Mouse (Mus musculus): ENCODE results near the gene Popdc2. TPM values are rescaled to one million over a fixed set of nuclear protein-coding genes. Genes with fewer than 3 reads are reported as not detected.
A peak's percentile ranks its signal among the peaks of the same experiment; 100 is the strongest.

Gene Popdc2
- polyA plus RNA-seq, 1 experiment from 2014 or later = 0.52 TPM

DNA sequence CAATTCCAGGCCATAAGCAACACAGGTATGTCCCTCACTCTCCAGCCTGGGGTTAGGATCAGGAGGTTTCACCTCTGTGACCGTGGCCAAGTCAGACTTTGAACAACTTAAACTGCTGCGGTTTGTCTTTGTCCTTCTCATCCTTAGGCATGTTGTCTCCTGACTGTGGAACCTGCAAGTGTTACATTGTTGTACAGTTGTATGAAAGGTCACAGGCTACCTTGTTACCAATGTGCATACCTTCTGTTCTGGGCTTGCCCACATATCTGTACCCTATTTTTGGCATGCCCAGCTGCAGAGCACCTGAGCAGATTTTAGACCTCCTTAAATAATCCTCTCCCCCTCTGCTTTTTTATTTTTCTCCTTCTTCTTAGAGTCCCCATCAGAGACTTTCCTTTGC is 2.8 kb upstream of the Popdc2 start:
- H3K27ac ChIP-seq (replicated peaks) = no peak overlapping the region
- no peaks in the 10 kb centered on the region for H3K27me3 ChIP-seq
- no peak overlapping the region for H3K4me3 ChIP-seq
- no peaks in the 10 kb centered on the region for H3K9me3 ChIP-seq
- no peak for ATAC-seq (ENCODE audit: low FRiP score, low read depth)
- 94% methylated on average over 2 of the region's 2 CpGs for WGBS
- H3K4me1 ChIP-seq (replicated peaks) = 0 out of 2 replicates have a peak, but pooled peaks cover 6% of the 10 kb centered on the region
- H3K9ac ChIP-seq = no peak overlapping the region
- no peak overlapping the region for H3K4me2 ChIP-seq
- H3K36me3 ChIP-seq = no peaks in the 10 kb centered on the region

DNA sequence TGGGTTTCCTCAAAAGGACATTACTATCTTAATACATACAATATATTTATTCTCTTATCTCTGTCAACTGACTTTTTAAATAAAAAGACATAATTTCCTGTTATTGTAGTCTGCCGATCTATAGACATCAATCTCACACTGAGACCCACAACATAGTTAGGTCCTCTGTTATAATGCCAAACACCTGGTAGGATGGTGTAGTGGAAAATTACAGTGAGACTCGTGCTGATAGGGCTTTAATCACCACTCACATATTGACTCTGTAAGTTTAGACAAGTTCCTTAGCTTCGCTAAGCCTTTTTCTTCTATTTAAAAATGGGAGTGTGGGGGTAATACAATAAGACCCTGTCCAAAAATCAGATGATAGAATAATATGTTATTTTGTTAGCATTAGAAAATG is 2.2 kb upstream of the Popdc2 start:
- Histone ChIP-seq H3K9ac (no peak overlapping the region), H3K27me3 (no peaks in the 10 kb centered on the region), H3K9me3 (no peaks in the 10 kb centered on the region), H3K36me3 (no peaks in the 10 kb centered on the region), H3K4me3 (no peak overlapping the region), H3K27ac (replicated peaks) (no peak overlapping the region), H3K4me2 (no peak overlapping the region), H3K4me1 (replicated peaks) (0 out of 2 replicates have a peak, but pooled peaks cover 6% of the 10 kb centered on the region)
- WGBS = 78% methylated on average over 3 of the region's 3 CpGs
- no peak for ATAC-seq (ENCODE audit: low FRiP score, low read depth)

DNA sequence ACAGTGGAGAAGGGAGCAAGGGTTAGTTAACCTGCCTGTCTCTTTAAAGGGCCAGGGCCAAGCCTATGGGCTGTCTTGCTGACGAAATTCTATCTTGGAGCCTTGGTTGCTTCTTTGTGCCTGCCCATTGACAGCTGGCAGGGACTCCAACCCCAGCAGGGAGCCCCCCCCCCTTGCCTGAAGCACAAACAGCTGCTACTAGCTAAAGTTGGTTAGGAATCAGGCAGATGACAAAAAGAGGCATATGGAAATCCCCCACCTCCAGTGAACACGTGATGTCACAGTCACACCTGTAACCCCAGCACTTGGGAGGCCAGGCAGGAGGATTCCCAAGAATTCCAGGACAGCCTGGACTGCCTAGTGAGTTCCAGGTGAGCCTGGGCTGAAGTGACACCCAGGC is 1.7 kb upstream of the Popdc2 start:
- ATAC-seq (ENCODE audit: low FRiP score, low read depth) = peak; percentile 45; the same call in 1 of the 2 replicates
- Histone ChIP-seq H3K4me2 (no peak overlapping the region), H3K9me3 (no peaks in the 10 kb centered on the region), H3K9ac (no peak overlapping the region), H3K4me3 (no peak overlapping the region), H3K4me1 (replicated peaks) (0 out of 2 replicates have a peak, but pooled peaks cover 6% of the 10 kb centered on the region), H3K27me3 (no peaks in the 10 kb centered on the region), H3K36me3 (no peaks in the 10 kb centered on the region), H3K27ac (replicated peaks) (no peak overlapping the region)
- WGBS = 22% methylated on average over 2 of the region's 2 CpGs

DNA sequence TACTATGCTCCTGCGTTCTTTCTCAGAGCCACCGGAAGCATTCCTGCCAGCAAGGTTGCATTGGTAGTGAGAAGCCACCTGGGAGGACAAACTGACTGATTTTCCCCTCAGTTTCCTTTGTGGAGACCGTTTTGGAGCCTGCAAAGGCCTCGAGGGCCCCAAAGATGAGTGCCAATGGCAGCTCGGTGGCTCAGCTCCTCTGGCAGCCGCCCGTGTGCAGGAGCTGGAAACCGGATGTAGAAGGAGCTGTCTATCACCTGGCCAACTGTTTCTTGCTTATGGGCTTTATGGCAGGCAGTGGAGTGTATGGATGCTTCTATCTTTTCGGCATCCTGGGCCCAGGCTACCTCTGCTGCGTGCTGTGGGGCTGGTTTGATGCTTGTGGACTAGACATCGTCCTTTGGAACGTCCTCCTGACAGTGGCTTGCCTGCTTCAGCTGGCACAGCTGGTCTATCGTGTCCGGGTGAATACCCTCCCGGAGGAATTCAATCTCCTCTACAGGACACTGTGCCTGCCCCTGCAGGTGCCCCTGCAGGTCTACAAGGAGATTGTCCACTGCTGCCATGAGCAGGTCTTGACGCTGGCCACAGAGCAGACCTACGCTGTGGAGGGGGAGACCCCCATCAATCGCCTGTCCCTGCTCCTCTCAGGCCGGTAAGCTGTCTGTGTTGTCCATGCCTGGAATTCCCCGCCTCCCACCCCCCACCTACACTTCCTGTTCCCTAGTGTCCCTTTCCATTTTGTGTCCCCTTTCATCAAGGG is 665 bp downstream of the Popdc2 start:
- Histone ChIP-seq H3K4me2 (no peak overlapping the region), H3K4me3 (no peak overlapping the region), H3K9me3 (no peaks in the 10 kb centered on the region), H3K4me1 (replicated peaks) (0 out of 2 replicates have a peak, but pooled peaks cover 6% of the 10 kb centered on the region), H3K27me3 (no peaks in the 10 kb centered on the region), H3K9ac (no peak overlapping the region), H3K36me3 (no peaks in the 10 kb centered on the region), H3K27ac (replicated peaks) (no peak overlapping the region)
- WGBS = 82% methylated on average over 20 of the region's 20 CpGs
- ATAC-seq (ENCODE audit: low FRiP score, low read depth) = no peak; the same call in 1 of the 2 replicates

DNA sequence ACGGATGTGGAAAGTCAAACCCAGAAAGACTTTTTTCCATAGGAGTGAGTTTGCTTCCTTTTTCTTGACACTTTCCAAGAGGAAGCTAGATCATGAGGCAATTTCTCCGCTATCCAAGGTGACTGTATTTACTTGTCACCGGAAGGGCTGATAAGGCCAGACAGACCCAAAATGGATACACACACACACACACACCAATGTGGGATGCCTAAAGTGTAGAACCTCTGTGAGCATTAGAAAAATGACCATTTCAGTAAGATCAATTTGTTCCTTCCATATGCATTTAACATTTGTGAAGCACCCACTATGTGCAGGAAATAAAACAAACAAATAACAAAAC is 1.2 kb downstream of the Popdc2 start:
- no peak overlapping the region for H3K4me3 ChIP-seq
- no peaks in the 10 kb centered on the region for H3K36me3 ChIP-seq
- H3K9me3 ChIP-seq = no peaks in the 10 kb centered on the region
- no peak overlapping the region for H3K27ac ChIP-seq (replicated peaks)
- no peak overlapping the region for H3K4me2 ChIP-seq
- WGBS = 87% methylated on average over 3 of the region's 3 CpGs
- H3K9ac ChIP-seq = no peak overlapping the region
- no peak for ATAC-seq (ENCODE audit: low FRiP score, low read depth)
- H3K27me3 ChIP-seq = no peaks in the 10 kb centered on the region
- 0 out of 2 replicates have a peak, but pooled peaks cover 6% of the 10 kb centered on the region for H3K4me1 ChIP-seq (replicated peaks)

DNA sequence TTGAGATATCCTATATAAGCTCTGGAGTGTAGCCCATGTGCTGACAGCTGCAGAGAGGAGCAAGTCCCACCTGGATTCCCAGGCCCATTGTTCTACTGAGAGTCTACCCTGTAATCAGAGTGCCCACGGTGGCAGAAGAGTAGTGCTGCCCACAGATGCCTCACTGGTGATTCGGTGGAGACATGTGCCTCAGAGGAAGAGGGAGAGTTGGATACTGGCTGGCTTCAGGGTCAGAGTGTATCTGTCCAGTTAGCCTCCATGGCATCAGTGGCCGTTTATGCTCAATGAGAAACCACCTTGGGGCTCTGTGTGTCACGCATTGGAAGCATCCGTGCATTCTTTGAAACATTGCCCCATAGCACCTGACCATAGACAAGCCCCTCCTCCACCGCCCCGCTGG is 1.6 kb downstream of the Popdc2 start:
- no peak for ATAC-seq (ENCODE audit: low FRiP score, low read depth)

DNA sequence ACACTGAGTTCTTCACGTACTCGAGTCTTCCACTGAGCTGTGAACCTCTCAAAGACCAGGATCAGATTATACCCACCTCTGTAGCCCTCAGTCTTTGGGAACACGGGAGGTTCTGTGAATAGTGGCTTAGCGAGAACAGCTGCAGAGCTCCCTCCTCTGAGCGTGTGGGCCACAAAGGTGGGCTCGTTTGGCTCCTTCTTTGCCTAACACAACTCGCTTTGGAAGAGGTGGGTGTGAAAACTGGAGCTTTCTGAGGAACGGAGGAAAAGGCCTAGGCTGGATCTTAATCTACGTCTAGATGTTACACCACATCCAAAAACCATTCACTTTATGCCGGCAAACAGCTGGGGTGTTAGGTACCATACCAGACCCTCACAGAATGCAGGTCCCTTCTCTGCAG is 3.4 kb downstream of the Popdc2 start:
- Histone ChIP-seq H3K27me3 (no peaks in the 10 kb centered on the region), H3K9me3 (no peaks in the 10 kb centered on the region), H3K4me3 (no peak overlapping the region), H3K9ac (no peak overlapping the region), H3K4me1 (replicated peaks) (0 out of 2 replicates have a peak, but pooled peaks cover 2% of the 10 kb centered on the region), H3K4me2 (no peak overlapping the region), H3K36me3 (no peaks in the 10 kb centered on the region), H3K27ac (replicated peaks) (no peak overlapping the region)
- ATAC-seq (ENCODE audit: low FRiP score, low read depth) = no peak
- 92% methylated on average over 10 of the region's 10 CpGs for WGBS

More for the DNA sequence above, 1.6 kb downstream of the Popdc2 start:
- WGBS = 90% methylated on average over 7 of the region's 7 CpGs
- no peak overlapping the region for H3K4me2 ChIP-seq
- no peak overlapping the region for H3K4me3 ChIP-seq
- no peak overlapping the region for H3K9ac ChIP-seq
- 0 out of 2 replicates have a peak, but pooled peaks cover 6% of the 10 kb centered on the region for H3K4me1 ChIP-seq (replicated peaks)
- no peaks in the 10 kb centered on the region for H3K27me3 ChIP-seq
- H3K36me3 ChIP-seq = no peaks in the 10 kb centered on the region
- H3K27ac ChIP-seq (replicated peaks) = no peak overlapping the region
- no peaks in the 10 kb centered on the region for H3K9me3 ChIP-seq

DNA sequence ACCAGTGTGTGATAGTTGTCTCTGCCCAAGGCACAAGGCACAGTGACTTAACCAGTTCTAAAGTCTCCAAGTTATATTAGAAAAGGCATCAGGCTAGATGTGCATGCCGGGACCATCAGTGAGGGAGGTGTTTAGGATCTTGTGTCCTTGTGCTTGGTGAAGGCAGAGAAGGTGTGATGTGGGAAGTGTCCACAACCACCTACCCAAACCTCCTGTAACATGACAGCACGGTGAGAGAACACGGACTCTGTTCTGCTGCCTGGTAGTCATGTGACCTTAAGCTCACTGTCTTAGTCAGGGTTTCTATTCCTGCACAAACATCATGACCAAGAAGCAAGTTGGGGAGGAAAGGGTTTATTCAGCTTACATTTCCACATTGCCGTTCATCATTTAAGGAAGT is 4.2 kb downstream of the Popdc2 start:
- H3K4me2 ChIP-seq = no peak overlapping the region
- WGBS = 93% methylated on average over 4 of the region's 4 CpGs
- no peak overlapping the region for H3K9ac ChIP-seq
- no peak overlapping the region for H3K4me3 ChIP-seq
- H3K27me3 ChIP-seq = no peaks in the 10 kb centered on the region
- no peak overlapping the region for H3K27ac ChIP-seq (replicated peaks)
- no peaks in the 10 kb centered on the region for H3K9me3 ChIP-seq
- no peaks in the 10 kb centered on the region for H3K36me3 ChIP-seq
- ATAC-seq (ENCODE audit: low FRiP score, low read depth) = no peak
- H3K4me1 ChIP-seq (replicated peaks) = no peaks in the 10 kb centered on the region

DNA sequence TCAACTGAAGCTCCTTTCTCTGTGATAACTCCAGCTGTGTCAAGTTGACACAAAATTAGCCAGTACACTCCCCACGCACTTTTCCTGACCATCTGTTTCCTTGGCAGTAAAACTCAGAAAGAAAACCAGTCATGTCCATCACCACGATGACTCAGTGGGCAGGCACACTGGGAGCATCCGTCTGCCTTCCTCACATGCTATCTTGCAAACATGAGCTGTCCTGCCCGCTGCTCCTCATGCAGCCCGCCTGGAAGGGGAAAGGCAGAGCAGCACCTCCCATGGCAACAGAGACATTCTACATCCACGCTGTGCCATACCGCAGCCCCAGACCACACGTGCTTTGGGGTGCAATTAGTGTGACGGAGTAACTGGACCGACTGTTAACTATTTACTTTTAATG is 6.3 kb downstream of the Popdc2 start:
- ATAC-seq (ENCODE audit: low FRiP score, low read depth) = no peak; the same call in 1 of the 2 replicates
- no peaks in the 10 kb centered on the region for H3K9me3 ChIP-seq

DNA sequence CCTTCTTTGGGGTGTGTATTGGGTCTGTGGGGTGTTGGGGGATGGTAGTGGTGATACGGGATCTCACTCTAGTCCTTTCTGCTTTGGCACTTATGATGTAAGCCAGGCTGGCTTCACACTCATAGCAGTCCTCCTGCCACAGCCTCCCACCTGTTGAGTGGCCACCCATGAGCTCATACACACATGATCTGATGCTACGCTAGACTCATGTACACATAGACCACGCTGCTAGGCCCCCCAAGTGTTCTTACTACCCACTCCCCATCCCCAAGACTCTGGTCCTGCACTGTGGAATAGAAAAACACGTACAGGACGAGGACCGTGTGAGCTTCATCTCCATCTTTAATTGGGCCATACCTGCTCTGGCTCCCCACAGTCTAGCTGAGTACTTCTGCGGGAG is 7.0 kb downstream of the Popdc2 start:
- no peak overlapping the region for H3K4me2 ChIP-seq
- no peaks in the 10 kb centered on the region for H3K4me1 ChIP-seq (replicated peaks)
- 85% methylated on average over 7 of the region's 7 CpGs for WGBS
- no peak overlapping the region for H3K4me3 ChIP-seq
- no peaks in the 10 kb centered on the region for H3K9me3 ChIP-seq
- H3K27ac ChIP-seq (replicated peaks) = no peak overlapping the region
- H3K36me3 ChIP-seq = no peaks in the 10 kb centered on the region
- no peak for ATAC-seq (ENCODE audit: low FRiP score, low read depth)
- H3K9ac ChIP-seq = no peak overlapping the region
- no peaks in the 10 kb centered on the region for H3K27me3 ChIP-seq

More for the DNA sequence above, 6.3 kb downstream of the Popdc2 start:
- Histone ChIP-seq H3K27me3 (no peaks in the 10 kb centered on the region), H3K27ac (replicated peaks) (no peak overlapping the region), H3K9ac (no peak overlapping the region), H3K4me2 (no peak overlapping the region), H3K4me1 (replicated peaks) (no peaks in the 10 kb centered on the region), H3K36me3 (no peaks in the 10 kb centered on the region), H3K4me3 (no peak overlapping the region)
- 55% methylated on average over 10 of the region's 10 CpGs for WGBS

DNA sequence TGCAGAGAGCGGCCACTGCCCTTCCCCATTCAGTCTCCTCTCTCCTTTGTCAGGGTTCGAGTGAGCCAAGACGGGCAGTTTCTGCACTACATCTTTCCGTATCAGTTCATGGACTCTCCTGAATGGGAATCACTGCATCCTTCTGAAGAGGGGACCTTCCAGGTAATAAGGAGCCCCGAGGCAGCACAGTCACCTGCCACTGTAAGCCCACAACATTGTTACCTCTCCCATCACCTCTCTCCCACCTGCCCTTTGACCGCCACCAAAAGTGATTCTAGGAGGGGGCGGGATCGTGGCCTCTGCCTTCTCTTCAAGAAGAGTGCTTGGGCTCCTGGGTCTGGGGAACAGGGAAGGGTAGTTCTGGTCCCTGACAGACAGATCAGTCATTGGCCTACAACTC is 7.4 kb downstream of the Popdc2 start:
- ATAC-seq (ENCODE audit: low FRiP score, low read depth) = no peak
- no peaks in the 10 kb centered on the region for H3K9me3 ChIP-seq
- no peaks in the 10 kb centered on the region for H3K36me3 ChIP-seq
- H3K27me3 ChIP-seq = no peaks in the 10 kb centered on the region
- no peak overlapping the region for H3K4me3 ChIP-seq
- H3K4me1 ChIP-seq (replicated peaks) = no peaks in the 10 kb centered on the region
- WGBS = 88% methylated on average over 8 of the region's 8 CpGs
- no peak overlapping the region for H3K27ac ChIP-seq (replicated peaks)
- H3K4me2 ChIP-seq = no peak overlapping the region
- no peak overlapping the region for H3K9ac ChIP-seq

DNA sequence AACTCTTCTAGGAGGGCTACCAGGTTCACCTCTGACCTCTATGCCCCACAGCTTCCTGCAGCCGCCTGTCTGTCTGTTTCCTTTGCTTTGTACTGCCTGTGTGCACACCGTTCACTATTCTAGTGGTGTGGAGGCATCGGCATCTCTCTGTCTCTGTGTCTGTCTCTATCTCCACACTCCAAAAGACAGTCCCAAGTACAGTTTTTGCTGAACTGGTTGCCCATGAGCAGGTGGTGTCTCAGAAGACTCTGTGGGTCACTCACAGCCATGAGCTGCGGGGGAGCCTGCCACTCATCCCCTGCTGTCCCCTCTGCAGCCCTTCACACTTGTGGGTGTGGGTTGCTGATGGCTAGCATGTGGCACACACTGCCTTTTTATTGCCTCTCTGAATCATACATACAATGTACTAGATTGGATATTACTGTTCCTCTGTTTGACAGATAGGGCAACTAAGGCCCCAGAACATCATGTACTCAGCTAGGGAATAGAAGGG is 8.0 kb downstream of the Popdc2 start:
- WGBS = 91% methylated on average over 4 of the region's 4 CpGs
- Histone ChIP-seq H3K9me3 (no peaks in the 10 kb centered on the region), H3K4me2 (no peak overlapping the region), H3K27ac (replicated peaks) (no peak overlapping the region), H3K36me3 (no peaks in the 10 kb centered on the region), H3K27me3 (no peaks in the 10 kb centered on the region), H3K9ac (no peak overlapping the region), H3K4me1 (replicated peaks) (no peaks in the 10 kb centered on the region), H3K4me3 (no peak overlapping the region)
- ATAC-seq (ENCODE audit: low FRiP score, low read depth) = no peak
